Mouse (Mus musculus) liver, adult 2 months (tissue): ENCODE measurements around the gene Baz2b. TPM values are rescaled to one million over a fixed set of nuclear protein-coding genes. Genes with fewer than 3 reads are reported as not detected.

Source experiments
- DNase-seq: peaks from one replicate; pipeline ENCODE4 v3.0.0-alpha.2; 2011; ENCODE audit warnings: low read depth, low spot score; ENCODE audit errors: extremely low read depth
- H3K27ac ChIP-seq: fragments of 200-500 bp; replicated peaks from 2 replicates; pipeline ENCODE4 v1.5.1; 2012; ENCODE audit warnings: low read depth, mild to moderate bottlenecking, control low read depth, inconsistent platforms, low read length; ENCODE audit not compliant: insufficient read depth
- H3K27me3 ChIP-seq: fragments of 200-500 bp; 2 replicates; pipeline ENCODE4 v1.6.1; 2012; ENCODE audit warnings: mild to moderate bottlenecking, moderate library complexity, low read length, inconsistent platforms; ENCODE audit not compliant: control insufficient read depth, insufficient read depth
- H3K36me3 ChIP-seq: fragments of 200-500 bp; 2 replicates; pipeline ENCODE4 v1.6.1; 2012; ENCODE audit warnings: low read length, inconsistent platforms; ENCODE audit not compliant: control insufficient read depth, insufficient read depth
- H3K4me1 ChIP-seq: fragments of 200-500 bp; 2 replicates; pipeline ENCODE4 v1.6.1; 2011; ENCODE audit warnings: low read length; ENCODE audit not compliant: control insufficient read depth, insufficient read depth
- H3K4me3 ChIP-seq: fragments of 200-500 bp; 2 replicates; pipeline ENCODE4 v1.5.1; 2011; ENCODE audit warnings: low read depth, mild to moderate bottlenecking, control low read depth, low read length, moderate library complexity; ENCODE audit not compliant: insufficient read depth
- H3K79me2 ChIP-seq: fragments of 200-500 bp; 2 replicates; pipeline ENCODE4 v1.6.1; 2012; ENCODE audit warnings: inconsistent platforms, mild to moderate bottlenecking, low read length, moderate library complexity; ENCODE audit not compliant: control insufficient read depth, insufficient read depth
- H3K9ac ChIP-seq: fragments of 200-500 bp; 2 replicates; pipeline ENCODE4 v1.6.1; 2012; ENCODE audit warnings: low read depth, mild to moderate bottlenecking, control low read depth, inconsistent platforms, low read length
- CTCF ChIP-seq: fragments of 200-500 bp; IDR thresholded peaks from 2 replicates; pipeline ENCODE4 v1.5.1; 2011; ENCODE audit warnings: low read depth, low read length, control low read depth
- POLR2A ChIP-seq: fragments of 200-500 bp; IDR thresholded peaks from 2 replicates; pipeline ENCODE4 v1.6.1; 2011; ENCODE audit warnings: low read length, control low read depth; ENCODE audit not compliant: insufficient read depth; ENCODE audit errors: extremely low read depth
- WGBS: fragments of 180-500 bp; shearing (Covaris S2); methylation state at CpG from one replicate; pipeline ENCODE4 v1.1.7; 2018; 5-methylcytosine and 5-hydroxymethylcytosine counted together
- polyA plus RNA-seq: library from polyadenylated mRNA; depleted of rRNA; stranded (reverse); fragments of >200 nt; gene quantifications from 2 replicates; pipeline ENCODE4 v1.2.3, GENCODE M21; 2012
- total RNA-seq: library from RNA; depleted of rRNA; stranded (reverse); fragments of >200 nt; gene quantifications from 2 replicates; pipeline ENCODE4 v1.2.3, GENCODE M21; 2014

The Baz2b gene
- total and polyA plus RNA-seq, 2 experiments = 4.8 to 23.5 TPM

DNA sequence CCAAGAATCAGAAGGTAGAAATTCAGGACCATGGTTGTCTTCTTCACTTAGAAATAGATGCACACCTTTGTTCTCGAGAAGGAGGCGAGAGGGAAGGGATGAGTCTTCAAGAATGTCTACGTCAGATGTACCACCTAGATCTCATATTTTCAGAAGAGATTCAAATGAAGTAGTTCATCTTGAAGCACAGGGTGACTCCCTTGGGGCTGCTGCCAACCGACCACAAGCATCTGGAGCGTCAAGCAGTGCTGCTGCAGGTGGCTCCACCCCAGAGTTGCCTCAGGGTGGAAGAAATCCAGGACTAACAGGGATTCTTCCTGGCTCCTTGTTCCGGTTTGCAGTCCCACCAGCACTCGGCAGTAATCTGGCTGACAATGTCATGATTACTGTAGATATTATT, 24.9 kb upstream of the Baz2b start:
- Histone ChIP-seq H3K9ac (no peak overlapping the region), H3K36me3 (peaks cover 55% of the 10 kb centered on the region), H3K27me3 (no peaks in the 10 kb centered on the region), H3K27ac (no peak overlapping the region), H3K4me3 (no peak overlapping the region), H3K4me1 (no peaks in the 10 kb centered on the region), H3K79me2 (no peaks in the 10 kb centered on the region; the same call in 1 of the 2 replicates)
- no peak for TF ChIP-seq POLR2A
- no peak for TF ChIP-seq CTCF
- 84% methylated on average over 7 of the region's 7 CpGs for WGBS
- no peak for DNase-seq

DNA sequence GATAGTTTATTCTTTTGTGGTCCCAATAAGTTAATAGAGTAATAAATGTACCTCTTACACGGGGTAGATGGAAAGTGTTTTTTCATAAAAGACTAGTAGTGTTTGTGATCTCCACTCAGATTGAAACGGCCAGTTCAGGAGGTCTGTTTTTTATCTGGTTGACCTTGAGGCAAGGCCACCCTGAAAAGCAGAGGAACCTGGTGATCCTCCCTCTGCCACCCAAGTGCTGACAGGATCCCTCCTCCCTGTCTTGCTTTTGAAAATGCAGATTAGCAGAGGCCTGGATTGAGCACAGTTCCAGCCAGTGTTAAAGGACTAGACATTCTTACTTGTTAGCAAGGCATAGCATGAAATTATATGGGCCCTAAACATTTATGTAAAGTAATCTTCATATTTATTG, 23.5 kb upstream of the Baz2b start:
- Histone ChIP-seq H3K36me3 (peaks cover 54% of the 10 kb centered on the region), H3K4me1 (no peaks in the 10 kb centered on the region; the same call in 1 of the 2 replicates), H3K79me2 (no peaks in the 10 kb centered on the region; the same call in 1 of the 2 replicates), H3K27ac (no peak overlapping the region), H3K4me3 (no peak overlapping the region), H3K9ac (no peak overlapping the region), H3K27me3 (no peaks in the 10 kb centered on the region)
- no peak for DNase-seq
- TF ChIP-seq CTCF = no peak
- TF ChIP-seq POLR2A = no peak
- WGBS = 54% methylated on average over 2 of the region's 2 CpGs

DNA sequence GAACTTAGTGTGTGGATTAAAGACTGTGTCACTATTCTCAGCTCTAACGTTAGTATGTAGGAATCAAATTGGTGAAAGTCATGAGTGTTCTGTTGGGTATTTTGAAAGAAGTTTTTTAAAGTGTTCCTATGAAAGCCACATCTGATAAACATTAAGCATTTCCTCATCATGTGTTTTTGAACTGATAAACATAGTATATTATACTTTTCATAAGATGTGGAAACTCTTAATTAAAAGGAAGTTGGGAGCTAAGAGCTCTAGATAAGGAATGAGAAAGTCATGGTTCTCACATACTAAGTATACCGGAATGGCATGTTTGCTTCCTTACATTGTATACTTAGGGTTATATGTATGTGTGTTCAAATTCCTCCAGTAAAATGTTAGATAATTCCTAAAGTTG, 20.7 kb upstream of the Baz2b start:
- TF ChIP-seq CTCF = no peak
- no peak for TF ChIP-seq POLR2A
- Histone ChIP-seq H3K4me1 (peaks cover 2% of the 10 kb centered on the region; the same call in 1 of the 2 replicates), H3K27ac (no peak overlapping the region), H3K79me2 (peaks cover 16% of the 10 kb centered on the region; the same call in 1 of the 2 replicates), H3K27me3 (no peaks in the 10 kb centered on the region), H3K4me3 (no peak overlapping the region), H3K36me3 (peaks cover 31% of the 10 kb centered on the region), H3K9ac (no peak overlapping the region)
- WGBS = 77% methylated on average over 2 of the region's 2 CpGs
- no peak for DNase-seq

- no peak for DNase-seq
- peaks cover 20% of the 10 kb centered on the region; the same call in 1 of the 2 replicates for H3K79me2 ChIP-seq
- H3K27me3 ChIP-seq = no peaks in the 10 kb centered on the region
- no peak for TF ChIP-seq CTCF
- TF ChIP-seq POLR2A = no peak
- WGBS = 93% methylated on average over 1 of the region's 1 CpGs
- H3K4me3 ChIP-seq = no peak overlapping the region
- H3K4me1 ChIP-seq = peaks cover 4% of the 10 kb centered on the region; the same call in 1 of the 2 replicates
- H3K27ac ChIP-seq = no peak overlapping the region
- H3K36me3 ChIP-seq = peaks cover 23% of the 10 kb centered on the region
- H3K9ac ChIP-seq = no peak overlapping the region
Measured at GRCm38 (mm10) chr2:60228470-60228869, 18.8 kb upstream of the Baz2b start.

DNA sequence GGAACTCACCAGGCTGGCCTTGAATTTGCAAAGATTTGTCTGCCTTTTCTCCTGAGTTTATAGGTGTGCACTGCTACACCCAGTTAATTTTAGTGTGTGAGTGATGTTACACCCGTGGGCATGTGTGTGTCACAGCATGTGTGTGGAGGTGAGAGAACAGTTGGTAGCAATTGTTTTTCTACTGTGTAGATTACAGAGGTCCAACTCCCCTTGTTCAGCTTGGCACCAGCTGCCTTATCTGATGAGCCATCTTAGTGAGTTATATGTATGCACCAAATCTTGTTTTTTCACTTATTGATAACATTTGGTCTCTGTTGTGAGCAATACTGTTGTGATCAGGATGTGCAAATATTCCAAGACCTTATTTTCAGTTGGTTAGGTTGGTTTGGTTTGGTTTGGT, 13.8 kb upstream of the Baz2b start:
- H3K27ac ChIP-seq = no peak overlapping the region
- no peak overlapping the region for H3K9ac ChIP-seq
- peaks cover 41% of the 10 kb centered on the region for H3K79me2 ChIP-seq
- no peak for TF ChIP-seq CTCF
- no peaks in the 10 kb centered on the region for H3K27me3 ChIP-seq
- peaks cover 17% of the 10 kb centered on the region for H3K4me1 ChIP-seq
- no peak for DNase-seq
- no peak overlapping the region for H3K4me3 ChIP-seq
- 80% methylated on average over 1 of the region's 1 CpGs for WGBS
- 0 out of 2 replicates have a peak, but pooled peaks cover under 1% of the 10 kb centered on the region for H3K36me3 ChIP-seq

GRCm38 (mm10) chr2:60221954-60222353, 12.3 kb upstream of the Baz2b start:
- H3K4me3 ChIP-seq = no peak overlapping the region
- 72% methylated on average over 2 of the region's 2 CpGs for WGBS

More at GRCm38 (mm10) chr2:60221954-60222353, 12.3 kb upstream of the Baz2b start:
- TF ChIP-seq POLR2A = no peak
- no peak for TF ChIP-seq CTCF
- DNase-seq = no peak
- peaks cover 16% of the 10 kb centered on the region for H3K4me1 ChIP-seq
- H3K27me3 ChIP-seq = no peaks in the 10 kb centered on the region
- H3K79me2 ChIP-seq = peaks cover 44% of the 10 kb centered on the region
- H3K27ac ChIP-seq = no peak overlapping the region
- no peaks in the 10 kb centered on the region for H3K36me3 ChIP-seq
- no peak overlapping the region for H3K9ac ChIP-seq
